Mouse (Mus musculus) midbrain, postnatal 0 days (tissue): Measurements from ENCODE around the gene Prr15l. TPM values are rescaled to one million over a fixed set of nuclear protein-coding genes. Genes with fewer than 3 reads are reported as not detected.

Source experiments
- ATAC-seq: fragments of 200-750 bp; cut with Nextera tagmentation; 2 replicates; pipeline ENCODE4 v1.8.0; 2017; ENCODE audit warnings: moderate number of reproducible peaks, mild to moderate bottlenecking, moderate TSS enrichment, moderate library complexity; ENCODE audit not compliant: low FRiP score
- DNase-seq: peaks from one replicate; pipeline ENCODE4 v3.0.0-alpha.2; 2015; ENCODE audit warnings: low spot score
- H3K27ac ChIP-seq: fragments of 300-500 bp; sonication (generic); 2 replicates; pipeline ENCODE4 v1.5.1; 2014; ENCODE audit warnings: low read depth, mild to moderate bottlenecking, low read length, mixed read lengths
- H3K27me3 ChIP-seq: fragments of 300-500 bp; sonication (generic); 2 replicates; pipeline ENCODE4 v1.6.1; 2014; ENCODE audit warnings: low read length, control low read depth, mixed read lengths; ENCODE audit not compliant: insufficient read depth
- H3K36me3 ChIP-seq: fragments of 300-500 bp; sonication (generic); 2 replicates; pipeline ENCODE4 v1.6.1; 2014; ENCODE audit warnings: low read length, control low read depth, mixed read lengths; ENCODE audit not compliant: insufficient read depth
- H3K4me1 ChIP-seq: fragments of 300-500 bp; sonication (generic); 2 replicates; pipeline ENCODE4 v1.6.1; 2014; ENCODE audit warnings: mild to moderate bottlenecking, control low read depth, antibody characterized with exemption, low read length, mixed read lengths; ENCODE audit not compliant: insufficient read depth
- H3K4me2 ChIP-seq: fragments of 300-500 bp; sonication (generic); 2 replicates; pipeline ENCODE4 v1.6.1; 2014; ENCODE audit warnings: low read depth, mild to moderate bottlenecking, low read length, mixed read lengths; ENCODE audit not compliant: poor library complexity, severe bottlenecking
- H3K4me3 ChIP-seq: fragments of 300-500 bp; sonication (generic); 2 replicates; pipeline ENCODE4 v1.5.1; 2014; ENCODE audit warnings: low read depth, mild to moderate bottlenecking, low read length, moderate library complexity
- H3K9ac ChIP-seq: fragments of 300-500 bp; sonication (generic); replicated peaks from 2 replicates; pipeline ENCODE4 v1.6.1; 2014; ENCODE audit warnings: mild to moderate bottlenecking, low read length, moderate library complexity, mixed read lengths; ENCODE audit not compliant: poor library complexity, severe bottlenecking
- H3K9me3 ChIP-seq: fragments of 300-500 bp; sonication (generic); 2 replicates; pipeline ENCODE4 v1.6.1; 2016; ENCODE audit warnings: low read length, control low read depth
- CTCF ChIP-seq: IDR thresholded peaks from 2 replicates; pipeline ENCODE4 v1.5.1; 2016; ENCODE audit warnings: antibody characterized with exemption, mild to moderate bottlenecking
- WGBS: fragments of 180-500 bp; shearing (Covaris S2); extraction: QIAGEN DNeasy Blood & Tissue Kit; methylation state at CpG from one replicate; pipeline ENCODE4 v1.1.7; 2014; 5-methylcytosine and 5-hydroxymethylcytosine counted together
- polyA plus RNA-seq: library from polyadenylated mRNA; unstranded; fragments of >200 nt; fragmentation: Nextera tagmentation; extraction: Ambion mirVana; gene quantifications from 2 replicates; pipeline ENCODE4 v1.2.1, GENCODE M21; 2015
- total RNA-seq: library from RNA; depleted of rRNA; stranded (reverse); fragments of >200 nt; gene quantifications from 2 replicates; pipeline ENCODE4 v1.2.3, GENCODE M21; 2014

The Prr15l gene
- total and polyA plus RNA-seq, 2 experiments from 2014 or later: 0.27 to 0.51 TPM

GRCm38 (mm10) chr11:96977606-96978400 lies 49.9 kb downstream of the Prr15l start:
- 0 out of 2 replicates have a peak, but pooled peaks have one; percentile 3 for TF ChIP-seq CTCF
- H3K4me2 ChIP-seq: peak overlapping the region; percentile 88
- WGBS: under 1% methylated on average over 45 of the region's 45 CpGs
- no peaks in the 10 kb centered on the region for H3K27me3 ChIP-seq
- peak overlapping the region; percentile 98 for H3K27ac ChIP-seq
- no peaks in the 10 kb centered on the region for H3K9me3 ChIP-seq
- no peaks in the 10 kb centered on the region for H3K36me3 ChIP-seq
- peak overlapping the region; percentile 82 for H3K9ac ChIP-seq
- ATAC-seq (peak; percentile 97), DNase-seq (peak; percentile 100)
- H3K4me1 ChIP-seq: peaks cover 11% of the 10 kb centered on the region
- peak overlapping the region; percentile 90 for H3K4me3 ChIP-seq

- 30% methylated on average over 17 of the region's 17 CpGs for WGBS
- Histone ChIP-seq H3K4me2 (peak overlapping the region; percentile 88), H3K4me1 (peaks cover 11% of the 10 kb centered on the region), H3K9ac (peak overlapping the region; percentile 64), H3K36me3 (no peaks in the 10 kb centered on the region), H3K9me3 (no peaks in the 10 kb centered on the region), H3K27me3 (no peaks in the 10 kb centered on the region), H3K4me3 (peak overlapping the region; percentile 90), H3K27ac (peak overlapping the region; percentile 77)
- DNase-seq: no peak
- ATAC-seq: no peak
- TF ChIP-seq CTCF: no peak
These were observed 50.7 kb downstream of the Prr15l start for GRCm38 (mm10) chr11:96978401-96979246.

- Histone ChIP-seq H3K27ac (no peak overlapping the region), H3K4me1 (peaks cover 11% of the 10 kb centered on the region), H3K27me3 (0 out of 2 replicates have a peak, but pooled peaks cover 3% of the 10 kb centered on the region), H3K9me3 (no peaks in the 10 kb centered on the region), H3K36me3 (no peaks in the 10 kb centered on the region), H3K9ac (no peak overlapping the region), H3K4me2 (no peak overlapping the region), H3K4me3 (no peak overlapping the region)
- DNase-seq (no peak), ATAC-seq (no peak)
- no peak for TF ChIP-seq CTCF
- 87% methylated on average over 7 of the region's 7 CpGs for WGBS
These were observed 51.4 kb downstream of the Prr15l start for GRCm38 (mm10) chr11:96979329-96979728.

- Histone ChIP-seq H3K9me3 (no peaks in the 10 kb centered on the region), H3K4me1 (peaks cover 11% of the 10 kb centered on the region), H3K4me2 (no peak overlapping the region), H3K9ac (no peak overlapping the region), H3K27ac (no peak overlapping the region), H3K36me3 (no peaks in the 10 kb centered on the region), H3K27me3 (0 out of 2 replicates have a peak, but pooled peaks cover 3% of the 10 kb centered on the region), H3K4me3 (no peak overlapping the region)
- TF ChIP-seq CTCF: no peak
- no peak for DNase-seq
- no peak for ATAC-seq
- 76% methylated on average over 5 of the region's 5 CpGs for WGBS
These were observed 52.1 kb downstream of the Prr15l start for GRCm38 (mm10) chr11:96980021-96980420.

GRCm38 (mm10) chr11:96981461-96981860 lies 53.6 kb downstream of the Prr15l start:
- Histone ChIP-seq H3K4me2 (no peak overlapping the region), H3K27ac (no peak overlapping the region), H3K4me3 (no peak overlapping the region), H3K27me3 (0 out of 2 replicates have a peak, but pooled peaks cover 3% of the 10 kb centered on the region), H3K4me1 (no peaks in the 10 kb centered on the region; the same call in 1 of the 2 replicates), H3K9ac (no peak overlapping the region), H3K36me3 (no peaks in the 10 kb centered on the region), H3K9me3 (no peaks in the 10 kb centered on the region)
- DNase-seq (no peak), ATAC-seq (no peak)
- WGBS: 72% methylated on average over 15 of the region's 15 CpGs
- TF ChIP-seq CTCF: no peak
